Comparison of ENCODE assay signal across 11 mouse cellular contexts in genomic region chr14:87169151-87169550, GRCm38 (mm10).
"Had no signal": no experiment of that assay in that cellular context is flagged by ENCODE, and none has a peak within 500 bp of the region (broad histone marks: within the 10 kb centered on the region; RNA-seq: fewer than 3 reads in every experiment).

No protein-coding gene starts in this region.

- DNase-seq: lung, adult 18-20 months; lung, embryonic 14.5 days; lung, postnatal 10 days; lung, postnatal 4 days; midbrain, embryonic 14.5 days; retina, postnatal 1 day; right cerebral cortex, postnatal 14 days; spleen, adult 18-20 months; thymus, adult 2 months; thymus, postnatal 25 days; thymus, postnatal 4 days had no signal
